Mouse (Mus musculus) megakaryocyte progenitor cell, adult 5-6 weeks (primary cell): ENCODE results near the gene Gp1ba. TPM values are rescaled to one million over a fixed set of nuclear protein-coding genes. Genes with fewer than 3 reads are reported as not detected.

Experiments
- ATAC-seq: replicated peaks from 2 replicates; pipeline ENCODE4 v1.8.0; 2016; ENCODE audit warnings: mild to moderate bottlenecking, moderate TSS enrichment, inconsistent platforms; ENCODE audit not compliant: poor library complexity
- total RNA-seq, 2 experiments: library from RNA; stranded (forward) in 1 of 2; stranded (reverse) in 1 of 2; fragments of 157-497, 149-512 nt in 1 of 2; fragments of 200-1000 nt in 1 of 2; gene quantifications; 2 replicates each; pipeline versions ENCODE4 v1.2.3 to v1.2.4; 2015 to 2017

The Gp1ba gene
- total RNA-seq, 2 experiments from 2014 or later = 0.08 to 2.3 TPM

- ATAC-seq = no peak
Measured at GRCm38 (mm10) chr11:70628431-70628830, 10.5 kb upstream of the Gp1ba start.

- ATAC-seq = peak; percentile 77
Measured at GRCm38 (mm10) chr11:70629557-70629956, 9.4 kb upstream of the Gp1ba start.

DNA sequence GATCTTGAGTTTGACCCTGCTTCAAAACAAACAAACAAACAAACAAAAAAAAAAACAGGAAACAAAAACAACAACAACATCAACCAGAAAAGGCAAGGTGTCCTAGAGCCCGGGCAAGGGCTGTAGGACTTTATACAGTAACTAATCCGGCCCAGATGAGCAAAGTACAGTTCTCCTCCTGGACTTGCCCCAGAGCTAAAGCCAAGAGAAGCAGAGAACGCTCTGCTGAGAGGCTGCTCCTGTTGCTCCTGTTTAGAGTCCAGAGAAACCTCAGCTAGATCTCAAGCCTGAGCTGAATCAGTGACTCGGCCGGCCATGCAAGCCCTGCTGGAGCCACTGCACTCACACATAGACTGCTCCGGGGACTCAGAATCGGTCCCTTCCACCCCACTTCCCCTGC, 8.8 kb upstream of the Gp1ba start:
- 0 out of 2 replicates have a peak, but pooled peaks have one; percentile 13 for ATAC-seq

DNA sequence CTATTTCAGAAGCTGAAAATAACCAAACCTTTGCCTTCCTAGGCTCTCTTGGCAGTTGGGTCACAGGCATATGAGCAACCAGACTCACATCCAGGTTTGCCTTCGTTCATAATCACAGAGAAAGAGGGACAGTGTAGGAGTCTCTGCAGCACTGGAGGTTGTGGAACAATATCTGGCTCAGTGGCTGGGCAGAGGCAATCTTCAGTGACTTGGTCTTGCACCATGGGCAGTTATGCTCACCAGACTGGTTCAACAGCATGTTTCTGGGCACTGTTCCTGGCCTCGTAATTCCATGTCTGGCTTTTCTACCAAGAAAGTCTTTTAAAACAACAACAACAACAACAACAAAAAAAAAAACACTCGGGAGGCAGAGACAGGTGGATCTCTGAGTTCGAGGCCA, 3.3 kb upstream of the Gp1ba start:
- no peak for ATAC-seq

DNA sequence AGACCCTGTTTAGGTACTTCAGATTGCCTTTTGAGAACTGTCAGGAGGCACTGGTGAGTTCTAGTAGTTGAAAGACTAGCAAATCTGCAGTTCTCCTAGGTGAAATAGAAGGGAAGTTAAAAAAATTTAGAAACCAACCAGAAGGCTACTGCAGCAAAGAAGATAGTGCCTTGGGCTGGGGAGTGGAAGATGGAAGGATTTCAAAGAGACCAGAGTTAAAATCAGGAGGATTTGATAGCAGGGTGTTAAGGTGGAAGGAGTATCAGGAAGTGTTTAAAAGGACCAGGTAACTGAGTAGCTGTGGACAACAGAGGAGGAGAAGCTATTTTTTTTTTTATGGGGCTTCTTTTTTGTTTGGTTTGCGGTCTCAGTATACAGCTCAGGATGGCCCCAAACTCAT, 1.2 kb upstream of the Gp1ba start:
- ATAC-seq = no peak

GRCm38 (mm10) chr11:70638293-70638692, 629 bp upstream of the Gp1ba start:
- no peak for ATAC-seq

- no peak for ATAC-seq
Measured at GRCm38 (mm10) chr11:70639976-70640375, 1.1 kb downstream of the Gp1ba start.

GRCm38 (mm10) chr11:70641241-70641640, 2.3 kb downstream of the Gp1ba start:
- no peak for ATAC-seq

DNA sequence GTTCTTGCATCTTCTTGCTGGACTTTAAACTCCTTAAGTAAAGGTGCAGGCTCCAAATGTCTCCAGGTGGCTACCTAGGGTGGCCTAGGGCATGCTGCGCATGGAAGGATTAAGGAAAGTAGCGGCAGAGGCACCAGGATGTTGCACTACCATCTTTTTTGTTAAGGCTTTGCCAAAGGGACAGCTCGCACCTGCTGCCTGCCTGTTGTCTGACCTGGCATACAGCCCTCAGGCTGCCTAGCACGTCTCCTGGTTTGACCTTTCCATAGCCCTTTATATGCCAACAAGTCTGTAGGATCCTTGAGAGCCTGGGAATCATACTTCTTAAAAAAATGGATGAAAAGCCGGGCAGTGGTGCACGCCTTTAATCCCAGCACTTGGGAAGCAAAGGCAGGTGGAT, 4.1 kb downstream of the Gp1ba start:
- ATAC-seq = no peak

GRCm38 (mm10) chr11:70644564-70645103, 5.7 kb downstream of the Gp1ba start:
- ATAC-seq = no peak

GRCm38 (mm10) chr11:70645461-70646258, 6.7 kb downstream of the Gp1ba start:
- no peak for ATAC-seq

DNA sequence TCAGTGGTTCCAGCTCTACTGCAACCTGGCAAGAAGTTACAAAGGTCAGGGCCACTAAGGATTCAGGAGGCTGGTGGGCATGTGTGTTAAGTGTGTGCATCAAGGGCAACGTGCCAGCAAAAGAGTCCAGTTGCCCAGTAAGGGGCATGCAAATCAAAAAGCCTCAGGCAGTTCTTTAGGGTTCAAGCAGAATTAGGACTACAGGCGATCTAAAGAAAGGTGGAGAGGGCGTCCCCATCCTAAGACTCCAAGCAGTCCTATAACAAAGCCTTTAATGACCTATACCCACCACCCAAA, 7.3 kb downstream of the Gp1ba start:
- no peak for ATAC-seq

DNA sequence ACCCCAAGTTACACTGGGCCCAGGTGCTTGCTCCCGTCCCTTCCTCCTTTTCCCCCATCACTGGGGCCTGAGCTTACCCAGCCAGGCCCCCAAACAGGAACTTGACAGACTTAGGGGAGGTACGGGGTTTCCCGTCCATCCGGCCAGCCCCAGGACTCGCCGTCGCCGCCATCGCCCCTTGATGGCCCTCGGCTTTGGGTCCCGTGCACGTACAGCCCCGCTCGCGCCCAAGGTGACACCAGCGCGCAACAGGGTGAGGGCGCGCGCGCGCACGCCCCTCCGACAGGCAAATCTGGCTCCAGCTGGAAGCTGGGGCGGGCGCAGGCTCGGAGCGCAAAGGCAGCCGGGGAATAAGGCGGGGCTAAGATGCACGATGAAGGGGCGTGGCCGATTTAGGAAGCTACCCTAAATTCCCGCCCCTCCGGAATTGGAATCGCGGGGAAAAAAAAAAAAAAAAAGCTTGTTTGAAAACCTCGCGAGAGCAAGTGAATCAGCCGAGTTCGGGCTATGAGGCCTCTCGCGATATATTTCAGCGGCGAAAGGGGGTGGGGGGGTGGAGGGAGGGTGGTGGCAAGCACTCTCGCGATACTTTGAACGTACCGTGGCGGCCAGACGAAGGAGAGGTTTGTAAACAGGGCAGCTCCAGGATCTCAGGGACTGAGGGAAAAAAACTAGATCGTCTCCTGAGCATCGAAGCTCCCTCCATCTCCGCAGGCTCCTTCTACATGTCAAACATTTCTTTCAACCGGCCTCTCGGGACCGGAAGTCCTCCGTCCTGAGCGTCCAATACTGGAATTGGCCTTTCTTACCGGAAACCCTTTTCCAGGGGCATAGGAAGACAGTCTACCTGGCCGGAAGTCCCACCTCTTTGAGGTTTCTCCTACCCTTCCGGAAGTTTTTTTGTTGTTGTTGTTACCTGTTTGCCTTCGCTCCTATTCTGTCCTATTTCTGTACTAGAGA, 8.0 kb downstream of the Gp1ba start, which contains the start of the genes Rnf167 and Slc25a11:
TSS of gene Rnf167 (plus strand) at position 545 of the 960 bp plus-strand sequence.
TSS of gene Slc25a11 (minus strand) at position 789 of the 960 bp plus-strand sequence.
- ATAC-seq = peak; percentile 74

DNA sequence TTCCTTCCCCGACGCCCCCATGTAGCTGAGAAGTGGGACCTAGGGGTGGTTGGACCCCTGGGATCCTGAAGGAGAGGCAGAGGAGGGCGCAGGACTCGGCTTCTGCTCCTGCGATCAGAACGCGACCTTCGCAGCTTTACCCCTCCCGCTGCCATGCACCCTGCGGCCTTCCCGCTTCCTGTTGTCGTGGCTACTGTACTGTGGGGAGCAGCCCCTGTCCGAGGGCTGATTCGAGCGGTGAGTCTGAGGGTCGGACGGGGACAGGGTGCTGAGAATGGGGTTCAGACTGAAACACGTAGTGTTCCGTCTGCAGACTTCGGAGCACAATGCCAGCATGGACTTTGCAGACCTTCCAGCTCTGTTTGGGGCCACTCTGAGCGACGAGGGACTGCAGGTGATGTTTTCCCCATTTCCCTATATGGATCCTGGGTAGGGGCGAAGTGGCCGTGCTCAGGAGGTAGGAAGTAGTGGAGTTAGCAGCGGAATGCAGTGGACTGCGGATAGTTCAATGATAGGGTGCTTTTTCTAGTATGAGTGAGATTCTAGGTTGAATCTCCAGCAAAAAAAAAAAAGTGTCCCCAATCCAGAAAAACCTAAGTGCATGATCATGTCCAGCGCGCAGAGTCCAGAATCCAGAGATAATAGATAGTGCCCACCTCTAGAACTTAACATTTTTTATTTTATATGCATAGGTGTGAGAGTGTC, 8.9 kb downstream of the Gp1ba start:
- ATAC-seq = peak; percentile 9; the same call in 1 of the 2 replicates

GRCm38 (mm10) chr11:70648512-70648911, 9.6 kb downstream of the Gp1ba start:
- ATAC-seq = 0 out of 2 replicates have a peak, but pooled peaks have one; percentile 3

DNA sequence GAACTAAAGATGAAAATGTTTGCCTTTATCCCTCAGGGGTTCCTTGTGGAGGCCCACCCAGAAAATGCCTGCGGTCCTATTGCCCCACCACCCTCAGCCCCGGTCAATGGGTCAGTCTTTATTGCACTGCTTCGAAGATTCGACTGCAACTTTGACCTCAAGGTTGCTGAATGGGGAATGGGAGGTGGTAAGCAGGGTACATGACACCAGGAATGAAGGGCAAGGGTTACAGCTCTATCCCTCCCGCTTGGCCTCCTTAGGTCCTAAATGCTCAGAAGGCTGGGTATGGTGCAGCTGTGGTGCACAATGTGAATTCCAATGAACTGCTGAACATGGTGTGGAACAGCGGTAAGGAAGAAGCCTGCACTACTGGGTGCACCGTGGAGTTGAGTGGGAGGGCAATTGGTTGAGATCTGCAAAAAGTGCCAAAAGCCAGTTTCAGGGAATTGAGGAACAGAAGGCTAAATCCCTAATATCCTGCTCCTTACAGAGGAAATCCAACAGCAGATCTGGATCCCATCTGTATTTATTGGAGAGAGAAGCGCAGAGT, 10.3 kb downstream of the Gp1ba start:
- no peak for ATAC-seq

DNA sequence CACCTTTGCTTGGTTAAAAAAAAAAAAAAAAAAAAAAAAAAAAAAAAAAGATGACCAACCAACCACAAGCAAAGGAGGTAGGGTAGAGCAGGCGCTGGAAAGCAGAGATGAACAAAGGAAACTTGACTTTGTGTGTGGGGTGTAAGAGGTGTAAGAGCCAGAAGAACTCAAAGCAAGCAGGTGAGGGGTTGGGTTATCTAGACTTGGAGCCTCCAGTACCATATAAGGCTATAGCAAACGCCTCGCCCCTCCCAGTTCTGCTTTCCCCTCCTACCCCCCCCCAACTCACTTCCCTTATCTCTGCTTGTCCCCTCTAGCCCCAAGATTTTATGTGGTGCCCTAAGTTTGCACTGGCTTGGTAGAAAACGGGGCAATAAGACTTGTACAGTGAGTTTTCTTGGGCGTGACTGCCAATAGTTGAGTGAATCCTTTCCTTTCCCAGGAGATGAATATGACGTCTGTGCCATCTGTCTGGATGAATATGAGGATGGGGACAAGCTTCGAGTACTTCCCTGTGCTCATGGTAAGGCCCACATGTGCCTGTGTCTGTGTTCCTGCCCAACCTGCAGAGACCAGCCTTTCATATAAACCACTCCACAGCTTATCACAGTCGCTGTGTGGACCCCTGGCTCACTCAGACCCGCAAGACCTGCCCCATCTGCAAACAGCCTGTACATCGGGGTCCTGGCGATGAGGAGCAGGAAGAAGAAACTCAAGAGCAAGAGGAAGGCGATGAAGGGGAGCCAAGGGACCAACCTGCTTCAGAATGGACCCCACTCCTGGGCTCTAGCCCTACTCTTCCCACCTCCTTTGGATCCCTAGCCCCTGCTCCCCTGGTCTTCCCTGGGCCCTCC, 11.6 kb downstream of the Gp1ba start:
- ATAC-seq = peak; percentile 5; the same call in 1 of the 2 replicates

DNA sequence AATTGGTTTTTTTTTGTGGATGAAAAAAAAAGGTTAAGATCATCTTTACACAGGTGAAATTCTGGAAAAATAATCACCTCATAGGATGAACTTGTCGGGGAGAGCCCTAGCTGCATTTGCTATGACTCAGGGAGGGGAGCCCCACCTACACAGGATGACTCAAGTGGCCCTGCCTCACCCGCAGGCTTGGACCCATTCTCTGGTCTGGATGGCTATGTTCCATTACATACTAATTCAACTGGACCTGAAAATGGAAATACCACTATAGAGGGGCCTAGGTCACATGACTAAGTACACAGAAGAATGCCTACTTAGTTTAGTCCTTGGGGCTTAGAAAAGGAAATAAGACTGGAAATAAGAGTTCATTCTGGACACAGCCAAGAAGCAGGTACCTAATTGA, 12.5 kb downstream of the Gp1ba start:
- ATAC-seq = no peak

- no peak for ATAC-seq
Measured at GRCm38 (mm10) chr11:70652029-70652883, 13.3 kb downstream of the Gp1ba start.
